Mouse (Mus musculus) embryonic facial prominence, embryonic 14.5 days (tissue): ENCODE data around the gene Lmf1. TPM values are rescaled to one million over a fixed set of nuclear protein-coding genes. Genes with fewer than 3 reads are reported as not detected.

Source experiments
- ATAC-seq: fragments of 200-750 bp; cut with Nextera tagmentation; 2 replicates; pipeline ENCODE4 v1.8.0; 2017; ENCODE audit warnings: low read depth, moderate number of reproducible peaks, moderate TSS enrichment
- DNase-seq: peaks from one replicate; pipeline ENCODE4 v3.0.0-alpha.2; 2015; ENCODE audit warnings: low spot score
- H3K27ac ChIP-seq: fragments of 300-500 bp; sonication (generic); replicated peaks from 2 replicates; pipeline ENCODE4 v1.5.1; 2014; ENCODE audit warnings: low read depth, mild to moderate bottlenecking, low read length, moderate library complexity
- H3K27me3 ChIP-seq: fragments of 300-500 bp; sonication (generic); replicated peaks from 2 replicates; pipeline ENCODE4 v1.6.1; 2014; ENCODE audit warnings: low read length; ENCODE audit not compliant: control insufficient read depth, insufficient read depth
- H3K36me3 ChIP-seq: fragments of 300-500 bp; sonication (generic); 2 replicates; pipeline ENCODE4 v1.6.1; 2014; ENCODE audit warnings: low read length, mixed read lengths; ENCODE audit not compliant: control insufficient read depth, insufficient read depth
- H3K4me1 ChIP-seq: fragments of 300-500 bp; sonication (generic); 2 replicates; pipeline ENCODE4 v1.6.1; 2014; ENCODE audit warnings: antibody characterized with exemption, low read length; ENCODE audit not compliant: control insufficient read depth, insufficient read depth
- H3K4me2 ChIP-seq: fragments of 300-500 bp; sonication (generic); 2 replicates; pipeline ENCODE4 v1.6.1; 2014; ENCODE audit warnings: low read depth, mild to moderate bottlenecking, low read length, moderate library complexity, mixed read lengths
- H3K4me3 ChIP-seq: fragments of 300-500 bp; sonication (generic); 2 replicates; pipeline ENCODE4 v1.5.1; 2014; ENCODE audit warnings: low read depth, mild to moderate bottlenecking, low read length
- H3K9ac ChIP-seq: fragments of 300-500 bp; sonication (generic); 2 replicates; pipeline ENCODE4 v1.6.1; 2014; ENCODE audit warnings: low read depth, mild to moderate bottlenecking, low read length, moderate library complexity, mixed read lengths
- H3K9me3 ChIP-seq: fragments of 300-500 bp; sonication (generic); 2 replicates; pipeline ENCODE4 v1.6.1; 2016; ENCODE audit warnings: low read length; ENCODE audit not compliant: control insufficient read depth
- WGBS: fragments of 180-500 bp; shearing (Covaris S2); extraction: QIAGEN DNeasy Blood & Tissue Kit; methylation state at CpG from one replicate; pipeline ENCODE4 v1.1.7; 2014; 5-methylcytosine and 5-hydroxymethylcytosine counted together
- polyA plus RNA-seq: library from polyadenylated mRNA; unstranded; fragments of >200 nt; fragmentation: Nextera tagmentation; extraction: Ambion mirVana; gene quantifications from 2 replicates; pipeline ENCODE4 v1.2.1, GENCODE M21; 2014

Gene Lmf1
- polyA plus RNA-seq, 1 experiment from 2014 or later: 27.3 TPM

GRCm38 (mm10) chr17:25570648-25571452 lies 8.0 kb upstream of the Lmf1 start, which contains the start of gene Sox8:
Gene Sox8 (minus strand): TSS chr17:25570686.
- Histone ChIP-seq H3K9ac (peak within 1 kb of the TSS; percentile 70), H3K9me3 (no peaks in the 10 kb centered on the region), H3K27me3 (peaks cover 19% of the 10 kb centered on the region), H3K4me1 (peaks cover 24% of the 10 kb centered on the region), H3K4me3 (peak within 1 kb of the TSS; percentile 60), H3K27ac (no peak within 1 kb of the TSS), H3K4me2 (peak within 1 kb of the TSS; percentile 99), H3K36me3 (0 out of 2 replicates have a peak, but pooled peaks cover 6% of the 10 kb centered on the region)
- ATAC-seq (peak; percentile 85), DNase-seq (peak; percentile 96)
- WGBS: under 1% methylated on average over 21 of the region's 61 CpGs

- peaks cover 19% of the 10 kb centered on the region for H3K27me3 ChIP-seq
- ATAC-seq: no peak
Measured at GRCm38 (mm10) chr17:25571453-25571820, 7.4 kb upstream of the Lmf1 start.

GRCm38 (mm10) chr17:25575208-25575971 lies 3.5 kb upstream of the Lmf1 start:
- peaks cover 1% of the 10 kb centered on the region for H3K27me3 ChIP-seq
- peak; percentile 27; the same call in 1 of the 2 replicates for ATAC-seq
- peaks cover 13% of the 10 kb centered on the region for H3K4me1 ChIP-seq
- no peaks in the 10 kb centered on the region for H3K36me3 ChIP-seq
- H3K4me3 ChIP-seq: no peak overlapping the region
- H3K9me3 ChIP-seq: no peaks in the 10 kb centered on the region
- H3K4me2 ChIP-seq: no peak overlapping the region
- WGBS: 60% methylated on average over 12 of the region's 12 CpGs
- H3K27ac ChIP-seq: no peak overlapping the region
- DNase-seq: peak; percentile 81
- no peak overlapping the region for H3K9ac ChIP-seq

More at GRCm38 (mm10) chr17:25571453-25571820, 7.4 kb upstream of the Lmf1 start:
- H3K9me3 ChIP-seq: no peaks in the 10 kb centered on the region
- peak overlapping the region; percentile 99 for H3K4me2 ChIP-seq
- WGBS: 2% methylated on average over 7 of the region's 8 CpGs
- peak overlapping the region; percentile 60 for H3K4me3 ChIP-seq
- no peak overlapping the region for H3K27ac ChIP-seq
- peaks cover 24% of the 10 kb centered on the region for H3K4me1 ChIP-seq
- H3K9ac ChIP-seq: peak overlapping the region; percentile 70
- no peak for DNase-seq
- 0 out of 2 replicates have a peak, but pooled peaks cover 6% of the 10 kb centered on the region for H3K36me3 ChIP-seq

- Histone ChIP-seq H3K27me3 (no peaks in the 10 kb centered on the region), H3K4me1 (peaks cover 11% of the 10 kb centered on the region), H3K36me3 (no peaks in the 10 kb centered on the region), H3K27ac (no peak overlapping the region), H3K4me2 (no peak overlapping the region), H3K4me3 (no peak overlapping the region), H3K9me3 (no peaks in the 10 kb centered on the region), H3K9ac (no peak overlapping the region)
- WGBS: 50% methylated on average over 2 of the region's 2 CpGs
- no peak for ATAC-seq
- DNase-seq: peak; percentile 68
Measured at GRCm38 (mm10) chr17:25576034-25576433, 2.9 kb upstream of the Lmf1 start.

GRCm38 (mm10) chr17:25577263-25577662 lies 1.6 kb upstream of the Lmf1 start:
- Histone ChIP-seq H3K27me3 (no peaks in the 10 kb centered on the region), H3K36me3 (no peaks in the 10 kb centered on the region), H3K4me3 (no peak overlapping the region), H3K9me3 (no peaks in the 10 kb centered on the region), H3K27ac (no peak overlapping the region), H3K4me1 (0 out of 2 replicates have a peak, but pooled peaks cover 4% of the 10 kb centered on the region), H3K9ac (no peak overlapping the region), H3K4me2 (no peak overlapping the region)
- ATAC-seq (no peak), DNase-seq (no peak)
- whole genome bisulfite sequencing: 27% methylated on average over 6 of the region's 6 CpGs

GRCm38 (mm10) chr17:25577702-25578101 lies 1.2 kb upstream of the Lmf1 start:
- H3K4me2 ChIP-seq: no peak overlapping the region
- no peak overlapping the region for H3K9ac ChIP-seq
- H3K27ac ChIP-seq: no peak overlapping the region
- H3K4me3 ChIP-seq: no peak overlapping the region
- no peaks in the 10 kb centered on the region for H3K27me3 ChIP-seq
- ATAC-seq (no peak), DNase-seq (no peak)
- H3K4me1 ChIP-seq: 0 out of 2 replicates have a peak, but pooled peaks cover 4% of the 10 kb centered on the region
- no peaks in the 10 kb centered on the region for H3K36me3 ChIP-seq
- H3K9me3 ChIP-seq: no peaks in the 10 kb centered on the region
- 31% methylated on average over 2 of the region's 2 CpGs for WGBS

GRCm38 (mm10) chr17:25579332-25580047 lies 605 bp downstream of the Lmf1 start:
- Histone ChIP-seq H3K9ac (peak overlapping the region; percentile 88), H3K36me3 (no peaks in the 10 kb centered on the region), H3K9me3 (no peaks in the 10 kb centered on the region), H3K27ac (peak overlapping the region; percentile 55), H3K27me3 (no peaks in the 10 kb centered on the region), H3K4me3 (peak overlapping the region; percentile 79), H3K4me1 (0 out of 2 replicates have a peak, but pooled peaks cover 4% of the 10 kb centered on the region), H3K4me2 (peak overlapping the region; percentile 83)
- ATAC-seq (peak; percentile 22), DNase-seq (no peak)
- WGBS: 4% methylated on average over 19 of the region's 21 CpGs

GRCm38 (mm10) chr17:25582076-25582475 lies 3.2 kb downstream of the Lmf1 start:
- DNase-seq (no peak), ATAC-seq (no peak)
- Histone ChIP-seq H3K36me3 (peaks cover 17% of the 10 kb centered on the region), H3K4me1 (0 out of 2 replicates have a peak, but pooled peaks cover 4% of the 10 kb centered on the region), H3K9me3 (no peaks in the 10 kb centered on the region), H3K9ac (no peak overlapping the region), H3K27ac (no peak overlapping the region), H3K4me2 (no peak overlapping the region), H3K27me3 (no peaks in the 10 kb centered on the region), H3K4me3 (no peak overlapping the region)
- WGBS: 80% methylated on average over 8 of the region's 8 CpGs
